Mouse (Mus musculus) ES-Bruce4 (cell line): ENCODE measurements around the gene Necab2. TPM values are rescaled to one million over a fixed set of nuclear protein-coding genes. Genes with fewer than 3 reads are reported as not detected.
A peak's percentile ranks its signal among the peaks of the same experiment; 100 is the strongest.

ENCODE experiments used
- H3K27ac ChIP-seq: 2 replicates; pipeline ENCODE4 v1.5.1; 2012; ENCODE audit warnings: low read length, inconsistent platforms; ENCODE audit not compliant: insufficient read depth
- H3K27me3 ChIP-seq: 2 replicates; pipeline ENCODE4 v1.6.1; 2012; ENCODE audit warnings: mild to moderate bottlenecking, low read length, inconsistent platforms; ENCODE audit not compliant: control insufficient read depth, poor library complexity, insufficient read depth, severe bottlenecking
- H3K36me3 ChIP-seq: 2 replicates; pipeline ENCODE4 v1.6.1; 2012; ENCODE audit warnings: inconsistent platforms, mild to moderate bottlenecking, low read length, moderate library complexity; ENCODE audit not compliant: control insufficient read depth, poor library complexity, insufficient read depth, severe bottlenecking
- H3K4me1 ChIP-seq: one replicate; pipeline ENCODE4 v1.8.1; 2011; ENCODE audit warnings: low read length; ENCODE audit not compliant: control insufficient read depth, insufficient read depth
- H3K4me3 ChIP-seq: 2 replicates; pipeline ENCODE4 v1.5.1; 2011; ENCODE audit warnings: low read depth, mild to moderate bottlenecking, low read length
- H3K9ac ChIP-seq: 2 replicates; pipeline ENCODE4 v1.6.1; 2012; ENCODE audit warnings: low read depth, mild to moderate bottlenecking, inconsistent platforms; ENCODE audit not compliant: poor library complexity, severe bottlenecking
- H3K9me3 ChIP-seq: replicated peaks from 2 replicates; pipeline ENCODE4 v1.6.1; 2012; ENCODE audit warnings: mild to moderate bottlenecking, low read length, inconsistent platforms; ENCODE audit not compliant: control insufficient read depth, poor library complexity, insufficient read depth, severe bottlenecking
- CTCF ChIP-seq: IDR thresholded peaks from one replicate; pipeline ENCODE4 v1.8.1; 2011; ENCODE audit warnings: low read depth, low read length
- EP300 ChIP-seq: IDR thresholded peaks from 2 replicates; pipeline ENCODE4 v1.6.1; 2011; ENCODE audit warnings: low read depth, low read length; ENCODE audit not compliant: insufficient read depth
- POLR2A ChIP-seq: IDR thresholded peaks from one replicate; pipeline ENCODE4 v1.8.1; 2011; ENCODE audit warnings: low read length; ENCODE audit not compliant: insufficient read depth
- polyA plus RNA-seq: library from polyadenylated mRNA; stranded (reverse); fragments of >200 nt; gene quantifications from 2 replicates; pipeline ENCODE4 v1.2.4, GENCODE M21; 2011; ENCODE audit warnings: low read depth; ENCODE audit not compliant: missing spikeins, insufficient read depth, insufficient read length

Necab2 gene
- polyA plus RNA-seq, 1 experiment, result 3.8 TPM

- Histone ChIP-seq H3K4me3 (no peak overlapping the region), H3K4me1 (peaks cover 7% of the 10 kb centered on the region), H3K27me3 (no peaks in the 10 kb centered on the region), H3K36me3 (no peaks in the 10 kb centered on the region), H3K27ac (no peak overlapping the region), H3K9ac (no peak overlapping the region), H3K9me3 (no peaks in the 10 kb centered on the region)
- TF ChIP-seq POLR2A, result no peak
- TF ChIP-seq EP300, result no peak
- peak; percentile 85 for TF ChIP-seq CTCF
These were observed 50.3 kb downstream of the Necab2 start for GRCm38 (mm10) chr8:119496848-119497247.

DNA sequence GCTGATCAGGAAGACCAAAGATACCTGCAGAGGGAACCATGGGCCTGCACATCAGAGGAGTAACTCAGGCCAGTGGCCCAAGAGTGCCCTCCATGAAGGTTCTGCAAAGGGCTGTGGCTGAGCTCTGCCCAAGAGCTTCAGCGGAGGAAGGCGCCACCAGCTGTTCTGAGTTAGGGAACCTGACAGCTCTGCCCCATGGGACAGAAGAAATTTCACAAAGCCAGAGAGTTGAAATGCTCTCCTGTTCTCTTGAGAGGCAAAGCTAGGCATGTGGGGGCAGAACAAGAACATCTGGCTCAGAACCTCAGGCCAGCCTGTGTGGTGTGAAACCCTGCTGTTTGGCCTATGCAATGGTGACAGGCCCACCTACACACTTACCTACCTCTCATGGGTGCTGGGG lies 53.3 kb downstream of the Necab2 start:
- peaks cover 7% of the 10 kb centered on the region for H3K4me1 ChIP-seq
- H3K4me3 ChIP-seq, result no peak overlapping the region
- no peak overlapping the region for H3K27ac ChIP-seq
- no peaks in the 10 kb centered on the region for H3K9me3 ChIP-seq
- TF ChIP-seq EP300, result no peak
- TF ChIP-seq POLR2A, result no peak
- TF ChIP-seq CTCF, result no peak
- H3K27me3 ChIP-seq, result no peaks in the 10 kb centered on the region
- no peak overlapping the region for H3K9ac ChIP-seq
- no peaks in the 10 kb centered on the region for H3K36me3 ChIP-seq

DNA sequence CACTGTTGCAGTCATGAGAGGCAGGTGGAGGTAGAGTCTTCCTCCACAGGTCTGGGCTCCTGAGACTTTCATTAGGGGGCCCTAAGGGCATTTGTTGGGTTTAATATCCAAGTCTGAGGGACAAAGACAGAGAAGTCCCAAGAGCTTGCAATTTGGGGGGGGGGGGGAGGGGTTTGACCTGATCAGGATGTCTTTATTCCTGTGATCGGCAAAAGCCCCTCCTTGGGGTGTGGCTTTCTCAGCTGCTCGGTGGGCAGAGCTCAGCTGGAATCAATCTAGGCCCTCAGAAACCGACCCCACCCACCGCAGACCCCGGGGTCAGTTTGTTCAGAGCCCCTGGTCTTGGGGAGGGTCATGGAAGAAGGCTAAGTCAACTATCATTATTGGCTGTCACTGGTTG lies 55.1 kb downstream of the Necab2 start, which contains the start of gene Slc38a8:
Gene Slc38a8 (minus strand): TSS at position 101 of the 400 bp plus-strand sequence.
- TF ChIP-seq EP300 (no peak), POLR2A (no peak), CTCF (no peak)
- Histone ChIP-seq H3K9me3 (no peaks in the 10 kb centered on the region), H3K4me1 (peaks cover 7% of the 10 kb centered on the region), H3K27me3 (no peaks in the 10 kb centered on the region), H3K27ac (no peak within 1 kb of the TSS), H3K36me3 (no peaks in the 10 kb centered on the region), H3K4me3 (no peak within 1 kb of the TSS), H3K9ac (no peak within 1 kb of the TSS)

DNA sequence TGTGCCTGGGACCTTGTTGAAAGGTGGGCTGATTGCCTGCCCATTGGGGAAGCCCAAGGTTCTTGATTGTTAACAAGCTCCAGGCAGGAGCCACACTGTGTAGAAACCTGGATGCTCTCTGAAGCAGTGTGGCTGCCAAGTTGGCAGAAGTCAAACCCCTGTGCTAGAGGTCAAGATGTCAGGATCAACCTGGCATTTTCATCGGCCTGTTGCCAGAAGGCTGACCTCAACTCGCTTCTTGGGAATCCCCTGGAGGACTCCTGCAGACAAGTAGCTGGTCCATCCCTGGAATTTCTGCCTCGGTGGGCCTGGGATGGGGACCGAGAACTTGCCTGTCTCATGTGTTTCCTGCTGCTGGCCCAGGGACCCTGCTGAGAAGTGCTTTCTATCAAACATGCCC lies 55.6 kb downstream of the Necab2 start:
- Histone ChIP-seq H3K4me1 (peaks cover 7% of the 10 kb centered on the region), H3K27me3 (no peaks in the 10 kb centered on the region), H3K36me3 (no peaks in the 10 kb centered on the region)

GRCm38 (mm10) chr8:119503191-119503767 lies 56.8 kb downstream of the Necab2 start:
- no peaks in the 10 kb centered on the region for H3K9me3 ChIP-seq
- peaks cover 7% of the 10 kb centered on the region for H3K4me1 ChIP-seq
- no peak overlapping the region for H3K9ac ChIP-seq
- H3K36me3 ChIP-seq, result peaks cover 5% of the 10 kb centered on the region
- no peak overlapping the region for H3K4me3 ChIP-seq
- H3K27me3 ChIP-seq, result no peaks in the 10 kb centered on the region
- no peak for TF ChIP-seq CTCF
- TF ChIP-seq POLR2A, result no peak
- no peak for TF ChIP-seq EP300
- H3K27ac ChIP-seq, result no peak overlapping the region

More for the DNA sequence above, 55.6 kb downstream of the Necab2 start:
- no peaks in the 10 kb centered on the region for H3K9me3 ChIP-seq
- no peak overlapping the region for H3K27ac ChIP-seq
- H3K4me3 ChIP-seq, result no peak overlapping the region
- no peak for TF ChIP-seq POLR2A
- no peak for TF ChIP-seq EP300
- TF ChIP-seq CTCF, result no peak
- no peak overlapping the region for H3K9ac ChIP-seq

DNA sequence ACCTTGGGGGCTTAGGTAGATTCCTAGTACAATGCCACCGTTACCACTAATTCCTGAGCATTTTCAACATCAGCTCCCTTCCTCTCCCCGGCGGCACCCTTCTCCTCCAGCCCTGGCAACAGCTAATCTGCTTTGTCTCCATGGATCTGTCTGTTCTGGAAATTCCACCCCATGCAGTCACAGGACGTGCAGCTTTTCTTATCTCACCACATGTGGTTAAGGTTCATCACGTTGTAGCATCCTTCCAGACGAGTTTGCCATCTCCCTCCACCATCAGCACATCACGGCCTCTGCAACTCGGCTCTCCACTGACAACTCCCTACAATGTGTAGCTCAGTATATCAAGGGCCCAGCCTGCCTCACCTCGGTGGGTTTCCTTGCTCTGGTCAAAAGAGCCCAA lies 59.0 kb downstream of the Necab2 start:
- H3K27me3 ChIP-seq, result no peaks in the 10 kb centered on the region
- peaks cover 7% of the 10 kb centered on the region for H3K4me1 ChIP-seq
- no peak overlapping the region for H3K4me3 ChIP-seq
- H3K9me3 ChIP-seq, result no peaks in the 10 kb centered on the region
- TF ChIP-seq POLR2A (no peak), CTCF (no peak), EP300 (no peak)
- no peak overlapping the region for H3K9ac ChIP-seq
- H3K27ac ChIP-seq, result no peak overlapping the region
- peaks cover 26% of the 10 kb centered on the region for H3K36me3 ChIP-seq
